Mouse (Mus musculus) lung, postnatal 0 days (tissue): ENCODE results near the gene Mybl2.

ENCODE experiments used
- CTCF ChIP-seq: IDR thresholded peaks from 2 replicates; pipeline ENCODE4 v1.5.1; 2016; ENCODE audit warnings: antibody characterized with exemption, mild to moderate bottlenecking
- EP300 ChIP-seq: IDR thresholded peaks from 2 replicates; pipeline ENCODE4 v1.6.1; 2016; ENCODE audit warnings: antibody characterized with exemption, mild to moderate bottlenecking, control low read depth

DNA sequence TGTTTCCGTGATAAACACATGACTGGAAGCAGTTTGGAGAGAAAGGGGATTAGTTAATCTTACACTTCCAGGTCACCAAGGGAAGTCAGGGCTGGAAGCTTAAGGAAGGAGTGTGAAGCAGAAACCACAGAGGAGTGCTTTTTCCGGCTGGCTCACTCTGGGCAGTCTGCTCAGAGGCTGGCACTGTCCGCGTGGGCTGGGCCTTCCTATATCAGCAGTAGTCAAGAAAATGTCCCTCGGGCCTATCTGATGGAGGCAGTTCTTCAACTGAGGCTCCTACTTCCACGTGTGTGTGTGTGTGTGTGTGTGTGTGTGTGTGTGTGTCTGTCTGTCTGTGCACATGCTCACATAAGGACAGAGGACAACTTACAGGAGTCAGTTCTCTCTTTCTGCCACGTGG, 14.5 kb upstream of the Mybl2 start:
- no peak for TF ChIP-seq EP300
- TF ChIP-seq CTCF = no peak
